Mouse (Mus musculus) megakaryocyte, embryonic 14.5 days (primary cell): ENCODE data around the gene Oog4. TPM values are rescaled to one million over a fixed set of nuclear protein-coding genes. Genes with fewer than 3 reads are reported as not detected.
"Not testable (repeated sequence)": the region's sequence is repeated elsewhere in the genome, so short reads cannot be mapped to it uniquely, and the experiment has no call there.

Experiments used
- H3K27me3 ChIP-seq: replicated peaks from 2 replicates; pipeline ENCODE3; 2012; ENCODE audit warnings: inconsistent platforms
- H3K36me3 ChIP-seq: replicated peaks from 2 replicates; pipeline ENCODE3; 2012; ENCODE audit warnings: low read length, inconsistent platforms, mixed read lengths
- H3K4me1 ChIP-seq: 2 replicates; pipeline ENCODE4 v1.6.1; 2012; ENCODE audit warnings: inconsistent platforms
- H3K4me3 ChIP-seq: replicated peaks from 2 replicates; pipeline ENCODE3; 2012; ENCODE audit warnings: moderate library complexity, mild to moderate bottlenecking, inconsistent platforms
- H3K9me3 ChIP-seq: 2 replicates; pipeline ENCODE4 v1.6.1; 2012; ENCODE audit warnings: inconsistent platforms
- FLI1 ChIP-seq: IDR thresholded peaks from 2 replicates; pipeline ENCODE4 v1.6.1; 2012; ENCODE audit warnings: low read length, inconsistent platforms, mixed read lengths
- GATA1 ChIP-seq: IDR thresholded peaks from 3 replicates; pipeline ENCODE4 v1.6.1; 2012; ENCODE audit warnings: mixed read lengths, low read length, inconsistent platforms, borderline replicate concordance
- polyA plus RNA-seq: library from polyadenylated mRNA; stranded (reverse); fragments of >175 nt; gene quantifications from 2 replicates; pipeline ENCODE4 v1.2.3, GENCODE M21; 2012; ENCODE audit warnings: low replicate concordance; ENCODE audit not compliant: insufficient read depth

Oog4 gene
- not detected in 2 replicates for polyA plus RNA-seq

GRCm38 (mm10) chr4:143450224-143450623 is at the start of gene Oog4:
Gene Oog4, minus strand, starts transcription at chr4:143450324.
- Histone ChIP-seq H3K4me1 (no peaks in the 10 kb centered on the region), H3K9me3 (0 out of 2 replicates have a peak, but pooled peaks cover 4% of the 10 kb centered on the region), H3K27me3 (no peaks in the 10 kb centered on the region), H3K36me3 (no peaks in the 10 kb centered on the region), H3K4me3 (no peak within 1 kb of the TSS)
- TF ChIP-seq FLI1, result no peak
- TF ChIP-seq GATA1, result no peak

GRCm38 (mm10) chr4:143426770-143427169 is 23.4 kb downstream of the Oog4 start:
- H3K4me3 ChIP-seq, H3K27me3 ChIP-seq, H3K9me3 ChIP-seq, H3K36me3 ChIP-seq, H3K4me1 ChIP-seq: not testable (repeated sequence)

- Histone ChIP-seq H3K27me3 (no peaks in the 10 kb centered on the region), H3K9me3 (0 out of 2 replicates have a peak, but pooled peaks cover 5% of the 10 kb centered on the region), H3K36me3 (peaks cover 50% of the 10 kb centered on the region), H3K4me3 (no peak overlapping the region), H3K4me1 (peaks cover 7% of the 10 kb centered on the region; the same call in 1 of the 2 replicates)
- TF ChIP-seq GATA1, result no peak
- no peak for TF ChIP-seq FLI1
Measured at GRCm38 (mm10) chr4:143414121-143414520, 36.0 kb downstream of the Oog4 start.

DNA sequence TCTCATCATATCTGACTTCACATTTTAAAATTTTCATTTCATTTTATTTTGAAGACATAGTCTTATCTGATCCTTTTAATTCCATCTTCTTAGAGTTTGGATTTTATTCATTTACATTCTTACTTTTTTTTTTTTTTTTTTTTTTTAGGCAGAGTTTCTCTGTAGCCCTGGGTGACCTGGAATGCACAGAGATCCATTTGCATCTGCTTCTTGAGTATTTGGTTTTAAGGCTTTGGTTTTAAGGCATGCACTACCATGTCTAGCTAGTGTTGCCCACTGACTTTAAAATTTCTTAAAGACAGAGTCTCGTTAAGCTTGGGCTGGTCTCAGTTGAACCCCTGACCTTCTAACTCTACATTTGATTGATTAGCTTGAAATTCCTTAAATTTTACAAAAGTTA is 36.5 kb downstream of the Oog4 start:
- H3K4me1 ChIP-seq, result peaks cover 7% of the 10 kb centered on the region; the same call in 1 of the 2 replicates
- no peak overlapping the region for H3K4me3 ChIP-seq
- no peaks in the 10 kb centered on the region for H3K27me3 ChIP-seq
- H3K36me3 ChIP-seq, result peaks cover 45% of the 10 kb centered on the region
- 0 out of 2 replicates have a peak, but pooled peaks cover 5% of the 10 kb centered on the region for H3K9me3 ChIP-seq
- no peak for TF ChIP-seq GATA1
- TF ChIP-seq FLI1, result no peak

DNA sequence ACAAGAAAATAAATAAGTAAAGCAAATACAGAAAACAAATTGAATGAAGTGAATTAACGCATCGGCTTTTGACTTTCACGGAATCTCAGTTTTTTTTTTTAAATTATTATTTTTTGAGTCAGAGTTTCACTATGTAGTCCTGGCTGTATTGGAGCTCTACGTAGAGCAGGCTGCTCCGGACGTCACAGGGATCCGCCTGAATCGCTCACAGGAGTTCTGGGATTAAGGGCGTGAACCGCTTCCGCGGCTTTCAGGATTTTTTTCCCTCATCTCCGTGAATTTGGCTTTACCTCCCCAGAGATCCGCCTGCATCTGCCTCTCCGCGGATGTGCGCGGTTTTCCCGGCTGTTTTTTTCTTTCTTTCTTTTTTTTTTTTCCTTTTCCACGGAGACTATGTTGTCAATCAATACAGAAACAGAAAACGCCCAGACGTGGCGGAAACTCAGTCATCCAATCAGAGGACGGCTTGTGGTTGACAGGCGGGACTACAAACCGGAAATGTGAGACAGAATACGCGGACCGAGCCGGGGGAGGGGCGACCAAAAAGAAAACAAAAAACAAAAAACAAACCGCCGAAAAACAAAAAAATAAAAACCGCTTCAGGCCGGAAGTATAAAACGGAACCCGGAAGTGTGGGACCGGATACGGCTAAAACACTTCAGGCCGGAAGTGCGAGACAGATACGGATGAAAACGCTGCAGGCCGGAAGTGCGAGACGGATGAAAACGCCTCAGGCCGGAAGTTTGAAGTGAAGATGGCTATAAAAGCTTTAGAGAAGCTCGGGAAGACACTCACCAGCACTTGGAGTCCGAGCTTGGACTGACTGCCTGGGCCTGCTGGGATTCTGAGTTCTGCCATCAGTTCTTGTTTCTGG is 37.7 kb downstream of the Oog4 start, which contains the start of gene Pramef8:
TSS of gene Pramef8 (plus strand) at position 208 of the 874 bp plus-strand sequence.
- peaks cover 33% of the 10 kb centered on the region for H3K36me3 ChIP-seq
- 0 out of 2 replicates have a peak, but pooled peaks cover 5% of the 10 kb centered on the region for H3K9me3 ChIP-seq
- H3K4me3 ChIP-seq, result peak within 1 kb of the TSS; percentile 93
- no peaks in the 10 kb centered on the region for H3K27me3 ChIP-seq
- TF ChIP-seq FLI1 (peak; percentile 95; the same call in 1 of the 2 replicates), GATA1 (no peak)
- peaks cover 7% of the 10 kb centered on the region; the same call in 1 of the 2 replicates for H3K4me1 ChIP-seq

GRCm38 (mm10) chr4:143411566-143412218 is 38.4 kb downstream of the Oog4 start:
- Histone ChIP-seq H3K27me3 (no peaks in the 10 kb centered on the region), H3K4me3 (peak overlapping the region; percentile 93), H3K36me3 (peaks cover 25% of the 10 kb centered on the region), H3K4me1 (peaks cover 7% of the 10 kb centered on the region; the same call in 1 of the 2 replicates), H3K9me3 (0 out of 2 replicates have a peak, but pooled peaks cover 5% of the 10 kb centered on the region)
- TF ChIP-seq FLI1 (no peak), GATA1 (no peak)

DNA sequence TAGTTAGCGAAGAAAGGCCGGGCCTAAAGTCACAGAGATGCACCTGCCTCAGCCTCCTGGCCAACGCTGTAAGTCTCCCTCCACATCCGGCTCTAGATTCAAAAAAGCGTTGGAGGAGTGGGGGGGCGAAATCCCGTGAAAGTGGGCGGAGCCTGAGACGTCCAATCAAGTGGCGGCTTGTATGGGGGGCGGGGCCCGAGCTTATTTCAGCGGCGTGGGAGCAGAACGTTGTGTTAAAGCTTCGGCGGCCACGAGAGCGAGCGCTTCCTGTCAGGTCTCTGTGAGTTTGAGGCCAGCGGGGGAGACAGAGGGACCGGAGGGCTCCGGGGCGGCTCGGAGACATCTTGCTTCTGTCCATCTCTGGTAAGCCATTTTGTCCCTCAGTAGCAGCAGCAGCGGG is 55.9 kb downstream of the Oog4 start, which contains the start of gene Pramel1:
TSS of gene Pramel1 (plus strand) at position 248 of the 400 bp plus-strand sequence.
- Histone ChIP-seq H3K9me3 (peaks cover 26% of the 10 kb centered on the region), H3K4me3 (no peak within 1 kb of the TSS), H3K36me3 (no peaks in the 10 kb centered on the region), H3K4me1 (no peaks in the 10 kb centered on the region), H3K27me3 (peaks cover 2% of the 10 kb centered on the region)
- TF ChIP-seq FLI1 (no peak), GATA1 (no peak)

- peak overlapping the region; percentile 18 for H3K4me3 ChIP-seq
- H3K27me3 ChIP-seq, result peaks cover 7% of the 10 kb centered on the region
- H3K9me3 ChIP-seq, result peaks cover 6% of the 10 kb centered on the region
- no peaks in the 10 kb centered on the region for H3K4me1 ChIP-seq
- H3K36me3 ChIP-seq, result no peaks in the 10 kb centered on the region
- TF ChIP-seq FLI1, result no peak
- no peak for TF ChIP-seq GATA1
Measured at GRCm38 (mm10) chr4:143388955-143389702, 61.0 kb downstream of the Oog4 start.

Other genes starting within 250 kb of the Oog4 start
- 1.2 and 4.5 TPM in 2 replicates for gene Prdm2, start 237.3 kb downstream of the Oog4 start, polyA plus RNA-seq
- gene Pdpn, start 150.8 kb downstream of the Oog4 start, polyA plus RNA-seq, result not detected in 2 replicates
- gene Lrrc38, start 100.6 kb downstream of the Oog4 start, polyA plus RNA-seq, result not detected in 2 replicates
- not detected in 2 replicates for gene Pramel1, start 55.9 kb downstream of the Oog4 start, polyA plus RNA-seq
- gene Pramef8, start 37.9 kb downstream of the Oog4 start, polyA plus RNA-seq, result 0.29 TPM in 1 of 2 replicates, not detected in the other
- not detected in 2 replicates for gene Gm13043, start 61.0 kb upstream of the Oog4 start, polyA plus RNA-seq
- not detected in 2 replicates for gene Gm13040, start 85.6 kb upstream of the Oog4 start, polyA plus RNA-seq
- not detected in 2 replicates for gene BC080695, start 101.4 kb upstream of the Oog4 start, polyA plus RNA-seq
- not detected in 2 replicates for gene Gm13057, start 101.4 kb upstream of the Oog4 start, polyA plus RNA-seq
- not detected in 2 replicates for gene Gm13083, start 164.7 kb upstream of the Oog4 start, polyA plus RNA-seq
- gene Gm13088, start 206.9 kb upstream of the Oog4 start, polyA plus RNA-seq, result not detected in 2 replicates